Mouse (Mus musculus) megakaryocyte, embryonic 14.5 days (primary cell): ENCODE data around the gene Cpvl. TPM values are rescaled to one million over a fixed set of nuclear protein-coding genes. Genes with fewer than 3 reads are reported as not detected.

Experiments used
- H3K27me3 ChIP-seq: replicated peaks from 2 replicates; pipeline ENCODE3; 2012; ENCODE audit warnings: inconsistent platforms
- H3K36me3 ChIP-seq: replicated peaks from 2 replicates; pipeline ENCODE3; 2012; ENCODE audit warnings: low read length, inconsistent platforms, mixed read lengths
- H3K4me1 ChIP-seq: 2 replicates; pipeline ENCODE4 v1.6.1; 2012; ENCODE audit warnings: inconsistent platforms
- H3K4me3 ChIP-seq: replicated peaks from 2 replicates; pipeline ENCODE3; 2012; ENCODE audit warnings: moderate library complexity, mild to moderate bottlenecking, inconsistent platforms
- H3K9me3 ChIP-seq: 2 replicates; pipeline ENCODE4 v1.6.1; 2012; ENCODE audit warnings: inconsistent platforms
- FLI1 ChIP-seq: IDR thresholded peaks from 2 replicates; pipeline ENCODE4 v1.6.1; 2012; ENCODE audit warnings: low read length, inconsistent platforms, mixed read lengths
- GATA1 ChIP-seq: IDR thresholded peaks from 3 replicates; pipeline ENCODE4 v1.6.1; 2012; ENCODE audit warnings: mixed read lengths, low read length, inconsistent platforms, borderline replicate concordance
- polyA plus RNA-seq: library from polyadenylated mRNA; stranded (reverse); fragments of >175 nt; gene quantifications from 2 replicates; pipeline ENCODE4 v1.2.3, GENCODE M21; 2012; ENCODE audit warnings: low replicate concordance; ENCODE audit not compliant: insufficient read depth

Gene Cpvl
- polyA plus RNA-seq, 1 experiment, result not detected

- Histone ChIP-seq H3K4me3 (no peak overlapping the region), H3K36me3 (no peaks in the 10 kb centered on the region), H3K4me1 (peaks cover 10% of the 10 kb centered on the region), H3K9me3 (no peaks in the 10 kb centered on the region), H3K27me3 (peaks cover 31% of the 10 kb centered on the region)
- TF ChIP-seq GATA1 (no peak), FLI1 (no peak)
These were observed 22.0 kb downstream of the Cpvl start for GRCm38 (mm10) chr6:53956513-53956912.

GRCm38 (mm10) chr6:53955846-53956245, 22.6 kb downstream of the Cpvl start:
- no peak overlapping the region for H3K4me3 ChIP-seq
- H3K27me3 ChIP-seq, result peaks cover 37% of the 10 kb centered on the region
- TF ChIP-seq FLI1, result no peak
- TF ChIP-seq GATA1, result no peak
- H3K4me1 ChIP-seq, result peaks cover 5% of the 10 kb centered on the region
- H3K36me3 ChIP-seq, result no peaks in the 10 kb centered on the region
- H3K9me3 ChIP-seq, result no peaks in the 10 kb centered on the region

- Histone ChIP-seq H3K27me3 (peaks cover 42% of the 10 kb centered on the region), H3K4me1 (peaks cover 5% of the 10 kb centered on the region), H3K9me3 (no peaks in the 10 kb centered on the region), H3K4me3 (no peak overlapping the region), H3K36me3 (no peaks in the 10 kb centered on the region)
- TF ChIP-seq FLI1 (no peak), GATA1 (no peak)
These were observed 23.2 kb downstream of the Cpvl start for GRCm38 (mm10) chr6:53955271-53955670.

- Histone ChIP-seq H3K4me1 (peaks cover 5% of the 10 kb centered on the region), H3K4me3 (no peak overlapping the region), H3K36me3 (no peaks in the 10 kb centered on the region), H3K27me3 (peaks cover 47% of the 10 kb centered on the region), H3K9me3 (no peaks in the 10 kb centered on the region)
- no peak for TF ChIP-seq GATA1
- TF ChIP-seq FLI1, result no peak
These were observed 24.4 kb downstream of the Cpvl start for GRCm38 (mm10) chr6:53954106-53954505.

GRCm38 (mm10) chr6:53953348-53953747, 25.1 kb downstream of the Cpvl start:
- Histone ChIP-seq H3K4me3 (no peak overlapping the region), H3K36me3 (no peaks in the 10 kb centered on the region), H3K9me3 (no peaks in the 10 kb centered on the region), H3K27me3 (peaks cover 47% of the 10 kb centered on the region), H3K4me1 (peaks cover 3% of the 10 kb centered on the region)
- TF ChIP-seq GATA1 (no peak), FLI1 (no peak)

GRCm38 (mm10) chr6:53951421-53951820, 27.1 kb downstream of the Cpvl start:
- Histone ChIP-seq H3K4me3 (no peak overlapping the region), H3K27me3 (peaks cover 54% of the 10 kb centered on the region), H3K9me3 (no peaks in the 10 kb centered on the region), H3K4me1 (no peaks in the 10 kb centered on the region), H3K36me3 (no peaks in the 10 kb centered on the region)
- TF ChIP-seq GATA1 (no peak), FLI1 (no peak)

- Histone ChIP-seq H3K4me1 (no peaks in the 10 kb centered on the region), H3K9me3 (no peaks in the 10 kb centered on the region), H3K36me3 (no peaks in the 10 kb centered on the region), H3K27me3 (peaks cover 51% of the 10 kb centered on the region), H3K4me3 (no peak overlapping the region)
- no peak for TF ChIP-seq FLI1
- TF ChIP-seq GATA1, result no peak
These were observed 27.6 kb downstream of the Cpvl start for GRCm38 (mm10) chr6:53950876-53951275.

- H3K9me3 ChIP-seq, result no peaks in the 10 kb centered on the region
- TF ChIP-seq FLI1 (no peak), GATA1 (no peak)
- H3K4me3 ChIP-seq, result no peak overlapping the region
These were observed 30.0 kb downstream of the Cpvl start for GRCm38 (mm10) chr6:53948388-53949035.

GRCm38 (mm10) chr6:53944887-53945286, 33.6 kb downstream of the Cpvl start:
- Histone ChIP-seq H3K4me3 (no peak overlapping the region), H3K4me1 (no peaks in the 10 kb centered on the region), H3K27me3 (peaks cover 26% of the 10 kb centered on the region), H3K9me3 (no peaks in the 10 kb centered on the region), H3K36me3 (no peaks in the 10 kb centered on the region)
- no peak for TF ChIP-seq FLI1
- TF ChIP-seq GATA1, result no peak

More at GRCm38 (mm10) chr6:53948388-53949035, 30.0 kb downstream of the Cpvl start:
- Histone ChIP-seq H3K27me3 (peaks cover 41% of the 10 kb centered on the region), H3K4me1 (no peaks in the 10 kb centered on the region), H3K36me3 (no peaks in the 10 kb centered on the region)

GRCm38 (mm10) chr6:53944417-53944816, 34.1 kb downstream of the Cpvl start:
- H3K9me3 ChIP-seq, result no peaks in the 10 kb centered on the region
- no peaks in the 10 kb centered on the region for H3K4me1 ChIP-seq
- TF ChIP-seq GATA1, result no peak
- no peak for TF ChIP-seq FLI1
- H3K27me3 ChIP-seq, result peaks cover 25% of the 10 kb centered on the region
- no peaks in the 10 kb centered on the region for H3K36me3 ChIP-seq
- no peak overlapping the region for H3K4me3 ChIP-seq
